Mouse (Mus musculus): ENCODE data around the gene AY074887. TPM values are rescaled to one million over a fixed set of nuclear protein-coding genes. Genes with fewer than 3 reads are reported as not detected.
"Not testable (repeated sequence)": the region's sequence is repeated elsewhere in the genome, so short reads cannot be mapped to it uniquely, and the experiment has no call there.

Gene AY074887
- polyA plus RNA-seq, 2 experiments: 0.04 to 0.27 TPM

GRCm38 (mm10) chr9:54981291-54982191 is 30.7 kb upstream of the AY074887 start:
- Histone ChIP-seq H3K4me3 (ENCODE audit: insufficient read depth in 1 of 2, low read depth in 2 of 2, low read length in 2 of 2) (peak overlapping the region; percentile 30 to 55), H3K4me1 (replicated peaks; ENCODE audit: control insufficient read depth in 2 of 2, insufficient read depth in 2 of 2, low read length in 1 of 2) (no peaks in the 10 kb centered on the region), H3K9me3 (ENCODE audit: control insufficient read depth, low read length) (no peaks in the 10 kb centered on the region), H3K27ac (no peak overlapping the region), H3K9ac (replicated peaks) (no peak overlapping the region), H3K36me3 (replicated peaks; ENCODE audit: control insufficient read depth, insufficient read depth, low read depth) (no peaks in the 10 kb centered on the region), H3K4me2 (ENCODE audit: low read depth) (peak overlapping the region; percentile 61), H3K27me3 (ENCODE audit: control insufficient read depth, insufficient read depth, low read length) (peaks cover 39% of the 10 kb centered on the region)
- ATAC-seq (ENCODE audit: insufficient read depth): no peak
- TF ChIP-seq EP300 (IDR thresholded peaks at IDR 0.05; ENCODE audit: low read depth): no peak
- no peak for TF ChIP-seq CTCF (IDR thresholded peaks at IDR 0.05; ENCODE audit: low read depth)
- WGBS (ENCODE audit: insufficient replicate concordance): 2% methylated on average over 78 of the region's 85 CpGs
- DNase-seq (ENCODE audit: low read depth in 3 of 3, low spot score in 3 of 3): peak in 2 of 3 experiments; percentile 3 to 11

- Histone ChIP-seq H3K9me3 (ENCODE audit: control insufficient read depth, low read length) (no peaks in the 10 kb centered on the region), H3K4me2 (ENCODE audit: low read depth) (peak within 1 kb of the TSS; percentile 61), H3K9ac (replicated peaks) (no peak within 1 kb of the TSS), H3K27ac (no peak within 1 kb of the TSS), H3K4me3 (ENCODE audit: insufficient read depth in 1 of 2, low read depth in 2 of 2, low read length in 2 of 2) (peak within 1 kb of the TSS; percentile 30 to 55), H3K4me1 (replicated peaks; ENCODE audit: control insufficient read depth in 2 of 2, insufficient read depth in 2 of 2, low read length in 1 of 2) (no peaks in the 10 kb centered on the region), H3K36me3 (replicated peaks; ENCODE audit: control insufficient read depth, insufficient read depth, low read depth) (no peaks in the 10 kb centered on the region), H3K27me3 (ENCODE audit: control insufficient read depth, insufficient read depth, low read length) (peaks cover 39% of the 10 kb centered on the region)
- no peak for DNase-seq (ENCODE audit: low read depth in 3 of 3, low spot score in 3 of 3)
- TF ChIP-seq EP300 (IDR thresholded peaks at IDR 0.05; ENCODE audit: low read depth) (no peak), CTCF (IDR thresholded peaks at IDR 0.05; ENCODE audit: low read depth) (no peak)
- no peak for ATAC-seq (ENCODE audit: insufficient read depth)
- WGBS (ENCODE audit: insufficient replicate concordance): 58% methylated on average over 8 of the region's 8 CpGs
Measured at GRCm38 (mm10) chr9:54980674-54981073, 29.9 kb upstream of the AY074887 start, which contains the start of gene Chrna5. Gene Chrna5, plus strand, starts transcription at chr9:54980880.

GRCm38 (mm10) chr9:54969972-54970637 is 19.3 kb upstream of the AY074887 start:
- DNase-seq (ENCODE audit: low read depth in 3 of 3, low spot score in 3 of 3): no peak
- Histone ChIP-seq H3K27ac (no peak overlapping the region), H3K4me3 (ENCODE audit: insufficient read depth in 1 of 2, low read depth in 2 of 2, low read length in 2 of 2) (no peak overlapping the region), H3K4me1 (replicated peaks; ENCODE audit: control insufficient read depth in 2 of 2, insufficient read depth in 2 of 2, low read length in 1 of 2) (no peaks in the 10 kb centered on the region), H3K9ac (replicated peaks) (no peak overlapping the region), H3K27me3 (ENCODE audit: control insufficient read depth, insufficient read depth, low read length) (no peaks in the 10 kb centered on the region), H3K36me3 (replicated peaks; ENCODE audit: control insufficient read depth, insufficient read depth, low read depth) (no peaks in the 10 kb centered on the region), H3K9me3 (ENCODE audit: control insufficient read depth, low read length) (no peaks in the 10 kb centered on the region), H3K4me2 (ENCODE audit: low read depth) (no peak overlapping the region)
- WGBS (ENCODE audit: insufficient replicate concordance): 21% methylated on average over 8 of the region's 8 CpGs
- ATAC-seq (ENCODE audit: insufficient read depth): no peak
- no peak for TF ChIP-seq EP300 (IDR thresholded peaks at IDR 0.05; ENCODE audit: low read depth)
- TF ChIP-seq CTCF (IDR thresholded peaks at IDR 0.05; ENCODE audit: low read depth): no peak

- H3K27me3 ChIP-seq (ENCODE audit: control insufficient read depth, insufficient read depth, low read length): no peaks in the 10 kb centered on the region
- peaks cover 2% of the 10 kb centered on the region; the same call in 1 of the 2 replicates for H3K36me3 ChIP-seq (replicated peaks; ENCODE audit: control insufficient read depth, insufficient read depth, low read depth)
- ATAC-seq (ENCODE audit: insufficient read depth): no peak
- H3K9me3 ChIP-seq (ENCODE audit: control insufficient read depth, low read length): no peaks in the 10 kb centered on the region
- no peak overlapping the region for H3K4me2 ChIP-seq (ENCODE audit: low read depth)
- H3K4me1 ChIP-seq (replicated peaks; ENCODE audit: control insufficient read depth in 2 of 2, insufficient read depth in 2 of 2, low read length in 1 of 2): no peaks in the 10 kb centered on the region
- no peak overlapping the region for H3K27ac ChIP-seq
- no peak for TF ChIP-seq CTCF (IDR thresholded peaks at IDR 0.05; ENCODE audit: low read depth)
- TF ChIP-seq EP300 (IDR thresholded peaks at IDR 0.05; ENCODE audit: low read depth): no peak
- no peak overlapping the region for H3K4me3 ChIP-seq (ENCODE audit: insufficient read depth in 1 of 2, low read depth in 2 of 2, low read length in 2 of 2)
- no peak overlapping the region for H3K9ac ChIP-seq (replicated peaks)
- DNase-seq (ENCODE audit: low read depth in 3 of 3, low spot score in 3 of 3): no peak
Measured at GRCm38 (mm10) chr9:54963669-54964068, 12.9 kb upstream of the AY074887 start.

- TF ChIP-seq EP300 (IDR thresholded peaks at IDR 0.05; ENCODE audit: low read depth) (no peak), CTCF (IDR thresholded peaks at IDR 0.05; ENCODE audit: low read depth) (no peak)
- H3K4me2 ChIP-seq (ENCODE audit: low read depth): no peak overlapping the region
- H3K4me1 ChIP-seq (replicated peaks; ENCODE audit: control insufficient read depth in 2 of 2, insufficient read depth in 2 of 2, low read length in 1 of 2): no peaks in the 10 kb centered on the region
- WGBS (ENCODE audit: insufficient replicate concordance): 76% methylated on average over 4 of the region's 4 CpGs
- DNase-seq (ENCODE audit: low read depth in 3 of 3, low spot score in 3 of 3) (no peak), ATAC-seq (ENCODE audit: insufficient read depth) (no peak)
- H3K27ac ChIP-seq: no peak overlapping the region
- peaks cover 18% of the 10 kb centered on the region for H3K36me3 ChIP-seq (replicated peaks; ENCODE audit: control insufficient read depth, insufficient read depth, low read depth)
- no peak overlapping the region for H3K9ac ChIP-seq (replicated peaks)
- no peak overlapping the region for H3K4me3 ChIP-seq (ENCODE audit: insufficient read depth in 1 of 2, low read depth in 2 of 2, low read length in 2 of 2)
- no peaks in the 10 kb centered on the region for H3K27me3 ChIP-seq (ENCODE audit: control insufficient read depth, insufficient read depth, low read length)
- H3K9me3 ChIP-seq (ENCODE audit: control insufficient read depth, low read length): no peaks in the 10 kb centered on the region
Measured at GRCm38 (mm10) chr9:54961059-54961458, 10.3 kb upstream of the AY074887 start.

- not testable (repeated sequence) for H3K27me3 ChIP-seq (ENCODE audit: control insufficient read depth, insufficient read depth, low read length); DNase-seq (ENCODE audit: low read depth in 3 of 3, low spot score in 3 of 3); H3K27ac ChIP-seq; H3K36me3 ChIP-seq (replicated peaks; ENCODE audit: control insufficient read depth, insufficient read depth, low read depth); H3K9ac ChIP-seq (replicated peaks); H3K9me3 ChIP-seq (ENCODE audit: control insufficient read depth, low read length)
- peak overlapping the region; percentile 70 to 94 for H3K4me3 ChIP-seq (ENCODE audit: insufficient read depth in 1 of 2, low read depth in 2 of 2, low read length in 2 of 2)
- H3K4me2 ChIP-seq (ENCODE audit: low read depth): peak overlapping the region; percentile 92
- peak; percentile 27; the same call in 1 of the 2 replicates for ATAC-seq (ENCODE audit: insufficient read depth)
- 31% methylated on average over 8 of the region's 8 CpGs for WGBS (ENCODE audit: insufficient replicate concordance)
- H3K4me1 ChIP-seq (replicated peaks; ENCODE audit: control insufficient read depth in 2 of 2, insufficient read depth in 2 of 2, low read length in 1 of 2): peaks cover 7 to 16% of the 10 kb centered on the region in 2 experiments
Measured at GRCm38 (mm10) chr9:54950162-54950561, 636 bp downstream of the AY074887 start.
